Mouse (Mus musculus) bone marrow macrophage, adult 2 months (primary cell): Measurements from ENCODE around the gene Kdsr.

Experiments
- CTCF ChIP-seq: IDR thresholded peaks from 2 replicates; pipeline ENCODE4 v1.5.1; 2012; ENCODE audit warnings: low read depth, mild to moderate bottlenecking, low read length, moderate library complexity
- POLR2A ChIP-seq: IDR thresholded peaks from 2 replicates; pipeline ENCODE4 v1.6.1; 2012; ENCODE audit warnings: mild to moderate bottlenecking, low read depth, low read length, borderline replicate concordance

- TF ChIP-seq CTCF = no peak
- no peak for TF ChIP-seq POLR2A
Observed at GRCm38 (mm10) chr1:106695649-106696048, 63.9 kb downstream of the Kdsr start.
